Mouse (Mus musculus) ES-E14 (cell line): Measurements from ENCODE around the gene Nmnat2.

Source experiments
- CHD2 ChIP-seq: IDR thresholded peaks from 2 replicates; pipeline ENCODE4 v1.6.1; 2014; ENCODE audit warnings: mild to moderate bottlenecking, low read depth, low read length, inconsistent platforms
- MAFK ChIP-seq: IDR thresholded peaks from 2 replicates; pipeline ENCODE4 v1.6.1; 2014; ENCODE audit warnings: mild to moderate bottlenecking, low read depth, low read length, inconsistent platforms; ENCODE audit not compliant: insufficient read depth

DNA sequence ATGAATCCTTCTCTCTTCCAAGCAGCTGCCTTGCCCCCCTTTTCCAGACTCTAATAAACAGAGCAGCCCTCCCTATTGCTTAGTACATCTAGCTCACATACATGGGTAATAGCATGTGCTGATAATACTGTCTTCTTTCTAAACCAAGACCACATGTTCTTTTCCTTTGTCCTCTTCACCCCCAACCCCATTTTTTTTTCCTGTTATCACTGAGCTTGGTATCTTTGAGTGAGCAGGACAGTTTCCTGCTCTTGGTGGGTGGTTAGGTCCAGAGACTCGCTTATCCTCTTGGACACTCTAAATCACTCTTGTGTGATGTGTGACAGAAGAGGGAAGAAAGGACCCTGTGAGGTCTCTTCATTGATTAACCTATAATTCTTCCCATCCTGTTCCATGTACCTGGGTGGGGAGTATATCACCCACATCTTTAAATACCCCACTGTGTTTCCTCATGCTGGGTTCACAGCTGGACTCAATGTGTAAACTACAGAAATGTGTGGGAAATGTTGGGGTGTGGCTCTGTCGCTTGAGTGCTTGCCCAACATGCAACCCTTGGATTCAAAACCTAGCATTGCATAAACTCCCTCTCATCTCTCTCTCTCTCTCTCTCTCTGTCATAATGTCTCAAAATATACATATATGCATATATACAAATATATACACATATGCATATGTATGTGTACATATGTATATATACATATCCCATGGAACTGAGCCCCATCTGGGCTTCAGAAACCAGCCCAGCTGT is 58.9 kb downstream of the Nmnat2 start:
- TF ChIP-seq CHD2 (no peak), MAFK (no peak)
